Mouse (Mus musculus) CD4-positive helper T cell, adult 2 months (primary cell): Measurements from ENCODE around the gene Cfap65.

Experiments used
- DNase-seq: peaks from one replicate; pipeline ENCODE4 v3.0.0-alpha.2; 2012; ENCODE audit warnings: low read depth, missing footprints, low spot score

Gene Cfap65

DNA sequence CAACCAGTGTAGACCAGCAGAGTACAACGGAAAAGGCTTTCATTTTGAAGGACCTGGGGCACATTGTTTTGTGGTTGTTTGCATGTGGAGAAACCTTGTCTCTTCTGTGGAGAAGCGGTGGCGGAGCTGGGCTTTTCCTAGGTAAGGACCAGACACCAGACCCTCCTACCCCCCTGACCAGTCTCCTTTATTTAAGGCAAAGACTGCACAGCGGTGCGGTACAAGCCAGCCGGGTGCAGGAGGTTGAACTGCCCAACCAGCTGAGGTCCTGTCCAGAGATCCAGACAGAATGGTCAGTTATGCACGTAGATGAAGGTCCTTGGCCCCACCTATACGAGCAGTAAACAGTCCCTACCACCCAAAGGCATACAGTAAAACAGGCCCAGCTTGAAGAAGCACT is 52.6 kb downstream of the Cfap65 start:
- DNase-seq = no peak

DNA sequence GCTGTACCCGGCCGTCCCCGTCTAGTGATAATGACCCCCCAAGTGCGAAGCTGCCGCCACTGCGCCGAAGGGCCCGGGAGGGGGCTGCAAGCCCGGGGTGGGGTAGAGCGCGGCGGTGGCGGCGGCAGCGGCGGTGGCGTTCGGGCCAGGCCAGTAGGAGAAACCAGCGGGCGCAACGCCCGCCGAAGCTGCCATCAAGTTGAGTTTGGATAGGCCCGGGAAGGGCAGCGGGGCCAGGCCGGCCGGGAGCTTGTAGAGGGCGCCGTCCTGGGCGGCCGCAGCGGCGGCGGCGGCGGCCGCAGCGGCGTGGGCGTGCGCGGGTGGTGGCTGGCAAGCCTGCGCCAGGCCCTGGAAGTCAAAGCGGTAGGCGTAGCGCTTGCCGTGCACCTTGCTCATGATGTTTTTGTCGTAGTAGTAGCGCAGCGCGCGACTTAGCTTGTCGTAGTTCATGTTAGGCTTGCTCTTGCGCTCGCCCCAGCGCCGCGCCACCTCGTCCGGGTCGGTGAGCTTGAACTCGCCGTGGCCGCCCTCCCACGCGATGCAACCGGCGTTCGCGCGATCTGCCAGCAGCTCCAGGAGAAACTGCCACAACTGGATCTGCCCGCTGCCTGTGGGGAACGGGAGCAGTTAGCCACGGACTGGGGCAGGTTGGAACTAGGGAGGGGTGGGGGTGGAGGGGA is 53.2 kb downstream of the Cfap65 start:
- DNase-seq = no peak

DNA sequence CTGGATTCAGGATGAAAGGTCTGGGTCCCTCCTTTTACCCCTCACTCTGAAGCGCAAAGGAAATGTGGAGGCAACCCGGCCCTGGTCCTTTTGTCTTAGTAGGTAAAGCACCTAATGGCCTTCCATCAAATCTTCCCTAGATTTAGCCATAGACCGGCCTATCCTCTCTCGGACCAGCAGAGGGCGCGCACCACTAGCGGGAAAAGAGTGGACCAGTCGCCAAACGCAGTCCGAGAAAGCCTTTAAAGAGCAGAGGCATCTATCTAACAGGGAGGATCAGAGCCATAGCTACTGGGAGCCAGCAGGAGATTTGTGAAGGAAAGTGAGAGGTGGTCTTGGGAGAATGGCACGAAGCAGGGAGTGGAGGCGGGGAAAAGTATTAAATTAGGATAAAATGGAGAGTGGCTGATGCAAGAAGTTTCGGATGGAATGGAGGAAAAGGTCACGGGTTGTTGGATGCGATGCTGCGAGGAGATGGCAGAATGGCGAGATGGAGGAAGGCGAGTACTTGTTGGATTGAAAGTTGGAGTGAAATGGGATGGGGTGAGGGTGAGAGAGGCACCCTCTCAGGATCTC is 54.5 kb downstream of the Cfap65 start:
- no peak for DNase-seq

DNA sequence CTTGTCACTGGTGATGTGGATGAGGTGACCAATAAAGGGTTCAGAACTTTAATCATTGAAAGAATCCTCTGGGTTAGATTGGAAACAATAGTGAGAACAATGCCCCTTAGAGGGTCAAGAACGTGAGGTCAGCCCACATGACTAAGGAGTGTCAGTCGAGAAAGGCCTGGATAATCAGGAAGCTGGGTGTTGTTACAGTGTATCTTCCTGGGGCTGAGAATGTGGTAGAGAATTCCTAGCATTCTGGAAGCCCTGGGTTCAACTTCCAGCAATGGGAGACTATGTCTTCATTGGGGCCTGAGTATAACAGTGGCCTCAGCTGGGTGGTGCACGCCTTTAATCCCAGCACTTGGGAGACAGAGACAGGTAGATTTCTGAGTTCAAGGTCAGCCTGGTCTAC is 58.2 kb downstream of the Cfap65 start:
- DNase-seq = no peak

DNA sequence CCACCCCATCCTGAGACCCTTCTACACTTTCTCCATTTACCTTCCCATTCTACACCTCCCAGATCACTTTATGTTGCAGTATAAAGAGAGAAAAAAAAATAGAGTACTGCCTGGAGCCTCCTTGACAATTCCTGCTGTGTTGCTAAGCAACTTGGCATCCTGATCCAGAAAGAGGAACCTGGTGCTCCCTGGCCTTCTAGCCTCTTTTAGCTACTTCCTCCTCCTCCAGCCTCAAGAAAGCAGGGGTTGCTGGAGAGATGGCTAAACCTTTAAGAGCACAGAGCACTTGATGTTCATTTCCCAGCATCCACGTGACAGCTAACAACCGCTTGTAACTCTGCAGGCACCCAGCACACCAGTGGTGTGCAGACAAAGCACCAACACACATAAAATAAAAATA is 63.2 kb downstream of the Cfap65 start:
- DNase-seq = no peak

DNA sequence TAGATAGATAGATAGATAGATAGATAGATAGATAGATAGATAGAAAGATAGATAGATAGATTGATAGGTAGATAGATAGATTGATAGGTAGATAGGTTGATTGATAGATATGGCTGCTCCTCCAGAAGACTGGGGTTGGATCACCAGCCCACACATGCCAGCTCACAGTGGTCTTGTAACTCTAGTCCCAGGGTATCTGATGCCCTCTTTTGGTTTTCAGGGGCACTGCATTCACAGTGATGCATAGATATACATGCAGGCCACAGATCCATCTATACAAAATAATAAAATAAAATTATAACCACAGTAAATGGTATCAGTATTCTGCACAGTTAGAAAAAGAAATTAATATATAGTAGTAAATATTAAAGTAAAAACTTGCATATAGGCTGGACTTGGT is 73.6 kb downstream of the Cfap65 start:
- no peak for DNase-seq

DNA sequence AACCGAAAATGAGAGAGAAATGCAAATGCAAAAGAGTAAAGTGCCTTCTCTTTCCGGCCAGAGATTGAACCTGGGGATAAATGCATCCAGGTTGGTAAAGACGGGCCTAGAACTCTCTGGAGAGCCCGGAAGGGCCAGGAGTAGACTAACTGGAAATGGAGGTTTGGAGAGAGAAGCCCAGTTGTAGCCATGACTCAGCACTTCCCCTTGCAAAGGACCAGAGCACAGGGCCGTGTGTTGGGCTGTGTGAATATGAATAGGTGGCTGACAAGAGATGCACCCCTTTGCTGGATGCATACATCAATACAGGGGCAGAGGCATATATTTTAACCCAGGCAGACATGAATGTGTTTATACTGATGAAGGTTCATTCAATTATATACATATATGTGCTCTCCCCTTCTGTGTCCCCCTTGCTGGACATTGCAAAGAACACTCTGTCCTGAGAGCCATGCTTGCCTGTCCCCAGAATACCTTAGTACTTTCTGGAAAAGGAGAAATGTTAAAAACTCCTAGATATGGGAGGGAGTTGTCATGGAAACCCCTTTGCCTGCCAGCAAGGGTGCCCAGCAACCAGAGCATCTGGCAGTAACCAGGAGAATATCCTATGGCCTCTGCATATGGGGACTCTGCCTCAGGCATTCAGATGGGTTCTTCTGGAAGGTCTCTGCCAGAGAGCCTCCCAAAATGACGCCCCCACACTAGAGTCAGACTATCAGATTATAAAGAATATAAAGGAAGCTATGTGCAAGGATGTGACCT is 76.0 kb downstream of the Cfap65 start:
- DNase-seq = no peak

DNA sequence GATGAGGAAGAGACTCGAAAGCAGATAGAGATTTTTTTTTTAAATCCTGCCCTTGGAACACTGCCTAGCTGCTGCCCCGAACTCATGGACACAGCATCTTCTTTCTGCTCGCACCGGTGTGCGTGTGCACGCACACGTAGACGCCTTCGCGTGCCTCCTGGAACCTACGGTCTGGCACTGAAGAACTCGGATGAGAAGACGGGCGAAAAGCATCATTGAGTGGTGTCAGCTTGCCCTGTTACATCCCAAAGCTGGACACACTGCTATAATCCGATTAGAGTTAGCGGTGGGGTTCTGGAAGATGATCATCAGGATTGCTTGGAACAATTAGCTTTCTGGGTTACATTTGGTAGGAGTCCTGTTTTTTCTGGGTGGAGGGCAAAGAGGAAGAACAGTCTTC is 76.6 kb downstream of the Cfap65 start:
- DNase-seq = no peak

DNA sequence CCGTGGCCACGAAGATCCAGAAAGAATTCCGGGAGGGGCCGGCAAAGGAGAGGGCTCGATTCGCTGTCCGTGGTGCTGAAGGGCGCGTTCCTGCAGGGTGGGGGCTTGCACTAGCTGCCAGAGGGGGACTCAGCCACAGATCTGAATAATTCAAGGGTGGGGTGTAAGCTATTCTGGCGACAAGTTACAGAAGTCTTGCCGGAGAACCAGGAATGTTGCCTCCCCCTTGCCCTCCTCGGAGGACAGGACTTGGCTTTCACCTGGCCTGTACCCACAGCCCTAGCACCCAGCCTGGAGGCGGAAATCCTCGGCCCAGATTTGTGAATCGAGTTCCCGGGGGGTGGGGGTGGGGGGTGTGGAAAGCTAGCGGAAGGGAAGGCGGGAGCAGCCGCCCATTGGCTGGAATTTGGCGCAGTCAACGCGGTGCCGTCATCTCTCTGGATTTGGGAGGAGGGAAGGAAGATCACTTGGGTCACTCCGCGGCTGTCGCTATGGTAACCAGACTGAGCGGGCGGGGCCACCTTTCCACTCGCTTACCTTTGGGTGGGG is 77.2 kb downstream of the Cfap65 start:
- peak; percentile 8 for DNase-seq

DNA sequence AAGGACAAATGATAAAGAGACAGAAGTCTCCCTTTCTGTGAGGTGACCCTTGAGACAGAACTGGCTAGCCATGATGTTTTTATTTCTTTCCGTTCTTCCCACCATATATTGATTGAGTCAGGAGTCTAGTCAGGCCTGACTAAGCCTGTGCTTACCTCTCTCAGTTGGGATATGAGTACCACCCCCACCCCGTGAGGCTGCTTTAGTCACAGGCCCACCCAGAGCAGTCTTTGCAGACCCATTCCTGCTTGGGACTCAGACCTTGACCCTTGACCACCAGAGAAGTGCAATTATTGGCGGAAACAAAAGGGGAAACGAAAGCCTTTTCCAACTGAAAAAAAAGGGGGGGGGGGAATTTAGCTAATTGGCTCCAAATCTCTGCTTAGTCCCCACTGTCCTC is 77.7 kb downstream of the Cfap65 start:
- DNase-seq = no peak

DNA sequence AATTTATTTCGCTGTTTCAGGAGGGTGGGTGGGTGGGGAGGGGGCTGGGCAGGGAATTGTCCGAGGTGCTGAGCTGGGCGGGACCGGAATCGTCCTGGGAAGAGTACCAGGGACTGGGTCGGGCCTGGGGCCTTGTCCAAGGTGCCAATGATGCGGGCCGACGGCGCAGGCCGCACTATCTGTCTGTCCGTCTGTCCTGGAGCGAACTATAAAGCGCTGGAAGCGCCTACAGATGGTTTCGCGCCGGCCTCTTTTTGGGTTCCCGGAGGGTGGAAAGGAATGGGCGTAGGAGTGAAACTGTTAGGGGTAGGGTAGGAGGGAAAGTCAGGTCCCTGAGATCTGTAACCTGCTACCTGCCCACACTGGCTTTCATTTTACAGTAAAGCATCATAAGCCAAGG is 78.2 kb downstream of the Cfap65 start:
- DNase-seq = no peak

DNA sequence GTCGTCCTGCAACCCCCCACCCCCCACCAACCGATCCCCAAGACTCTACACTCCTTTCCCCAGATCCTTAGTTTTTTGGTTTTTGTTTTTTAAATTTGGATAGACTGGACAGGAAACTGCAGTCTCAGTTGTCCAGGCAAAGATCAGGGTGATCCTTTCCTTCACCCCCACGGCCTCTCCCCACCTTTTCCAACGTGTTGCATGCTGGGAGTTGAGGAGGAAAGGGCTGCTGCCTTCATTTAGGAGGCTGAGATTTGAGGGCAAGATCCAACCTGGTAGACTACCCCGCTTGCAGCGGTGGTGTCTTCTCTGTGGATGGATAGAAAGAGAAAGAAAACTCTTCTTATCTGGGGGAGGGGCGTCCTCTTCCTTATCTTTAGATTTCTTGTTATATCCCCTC is 78.6 kb downstream of the Cfap65 start:
- DNase-seq = no peak

DNA sequence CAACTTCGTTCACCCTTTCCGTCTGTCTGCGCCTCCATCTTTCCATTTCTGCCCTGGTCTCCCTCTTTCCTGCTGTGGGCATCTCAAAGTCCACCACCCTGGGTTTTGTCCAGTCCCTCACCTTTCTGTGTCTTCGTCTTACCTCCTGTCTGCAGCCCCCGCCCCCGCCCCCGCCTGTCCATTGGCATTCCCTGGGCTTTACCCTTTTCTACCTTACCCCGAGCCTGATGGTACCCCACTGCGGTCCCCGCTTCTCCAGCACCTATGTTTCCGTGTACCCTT is 79.0 kb downstream of the Cfap65 start:
- DNase-seq = no peak

DNA sequence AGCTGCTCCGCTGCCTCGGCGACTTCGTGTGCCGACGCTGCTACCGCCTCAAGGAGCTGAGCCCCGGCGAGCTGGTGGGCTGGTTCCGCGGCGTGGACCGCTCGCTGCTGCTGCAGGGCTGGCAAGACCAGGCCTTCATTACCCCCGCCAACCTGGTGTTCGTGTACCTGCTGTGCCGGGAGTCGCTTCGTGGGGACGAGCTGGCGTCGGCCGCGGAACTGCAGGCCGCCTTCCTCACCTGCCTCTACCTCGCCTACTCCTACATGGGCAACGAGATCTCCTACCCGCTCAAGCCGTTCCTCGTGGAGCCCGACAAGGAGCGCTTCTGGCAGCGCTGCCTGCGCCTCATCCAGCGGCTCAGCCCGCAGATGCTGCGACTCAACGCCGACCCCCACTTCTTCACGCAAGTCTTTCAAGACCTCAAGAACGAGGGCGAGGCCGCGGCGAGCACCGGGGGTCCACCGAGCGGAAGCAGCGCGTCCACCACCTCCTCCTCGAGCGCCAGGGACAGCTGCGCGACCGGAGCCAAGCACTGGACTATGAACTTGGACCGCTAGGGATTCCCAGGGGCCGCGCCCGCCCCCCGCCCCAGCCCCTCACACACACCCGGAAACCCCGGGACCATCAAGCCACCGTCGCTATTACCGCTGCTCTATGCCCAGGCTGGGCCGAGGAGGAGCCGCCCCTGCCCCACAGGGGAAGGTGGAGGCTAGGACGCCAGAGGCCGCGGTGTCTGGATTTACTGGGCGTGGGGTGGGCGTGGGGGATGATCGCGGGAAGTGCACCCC is 79.6 kb downstream of the Cfap65 start:
- peak; percentile 12 for DNase-seq

DNA sequence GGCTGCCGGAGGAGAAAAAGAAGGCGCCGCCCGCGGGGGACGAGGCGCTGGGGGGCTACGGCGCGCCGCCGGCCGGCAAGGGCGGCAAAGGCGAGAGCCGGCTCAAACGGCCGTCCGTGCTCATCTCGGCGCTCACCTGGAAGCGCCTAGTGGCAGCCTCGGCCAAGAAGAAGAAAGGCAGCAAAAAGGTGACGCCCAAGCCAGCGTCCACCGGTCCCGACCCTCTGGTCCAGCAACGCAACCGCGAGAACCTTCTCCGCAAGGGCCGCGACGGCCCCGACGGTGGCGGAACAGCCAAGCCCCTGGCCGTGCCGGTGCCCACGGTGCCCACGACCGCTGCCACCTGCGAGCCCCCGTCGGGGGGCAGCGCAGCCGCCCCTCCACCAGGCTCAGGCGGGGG is 80.2 kb downstream of the Cfap65 start:
- no peak for DNase-seq

DNA sequence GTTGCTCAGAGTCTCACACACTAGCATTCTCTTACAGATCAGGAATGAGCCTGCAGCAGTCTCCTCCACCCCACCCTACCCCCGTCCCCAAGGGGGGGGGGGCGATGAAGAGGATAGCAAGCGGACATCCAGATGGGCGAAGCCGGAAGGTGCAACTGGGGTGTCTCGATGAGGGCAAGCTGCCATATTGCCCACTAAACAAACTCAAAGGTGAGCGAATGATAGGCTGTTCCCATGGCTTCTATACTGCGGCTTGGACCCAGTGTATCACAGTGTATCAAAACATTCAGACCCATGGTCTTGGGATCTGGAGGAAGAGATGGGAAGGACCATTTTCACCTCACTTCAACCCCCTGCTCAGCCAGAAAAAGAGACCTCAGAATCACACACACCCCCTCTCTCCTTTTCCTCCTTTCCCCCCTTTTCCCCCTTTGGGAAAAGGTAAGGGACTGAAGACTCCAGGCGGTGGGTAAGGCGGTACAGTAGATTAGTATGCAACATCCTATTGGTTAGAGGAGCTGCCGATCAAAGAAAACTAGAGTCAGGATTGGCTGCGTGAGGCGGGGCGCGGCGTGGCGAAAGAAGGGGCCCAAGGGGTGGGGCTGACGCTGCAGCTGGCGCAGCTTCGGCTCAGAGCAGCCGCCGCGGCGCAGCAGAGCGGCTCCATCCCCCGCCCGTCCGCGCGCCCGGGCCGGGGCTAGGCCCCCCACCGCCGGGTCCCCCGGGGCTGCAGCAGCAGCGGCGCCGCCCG is 80.9 kb downstream of the Cfap65 start, which contains the start of gene Cdk5r2:
Cdk5r2 (plus strand) TSS at position 629 of the 751 bp plus-strand sequence.
- DNase-seq = peak; percentile 72
